Mouse (Mus musculus) hindbrain, embryonic 14.5 days (tissue): ENCODE data around the gene Cd160. TPM values are rescaled to one million over a fixed set of nuclear protein-coding genes. Genes with fewer than 3 reads are reported as not detected.

ENCODE experiments used
- ATAC-seq: fragments of 200-750 bp; cut with Nextera tagmentation; 2 replicates; pipeline ENCODE4 v1.8.0; 2017; ENCODE audit warnings: moderate number of reproducible peaks, mild to moderate bottlenecking, moderate TSS enrichment, moderate library complexity; ENCODE audit not compliant: low FRiP score
- DNase-seq: peaks from one replicate; pipeline ENCODE4 v3.0.0-alpha.2; 2015; ENCODE audit warnings: low spot score
- H3K27ac ChIP-seq: fragments of 300-500 bp; sonication (generic); 2 replicates; pipeline ENCODE4 v1.5.1; 2014; ENCODE audit warnings: mild to moderate bottlenecking, moderate library complexity
- H3K27me3 ChIP-seq: fragments of 300-500 bp; sonication (generic); 2 replicates; pipeline ENCODE4 v1.6.1; 2014; ENCODE audit warnings: mild to moderate bottlenecking, low read length, mixed read lengths; ENCODE audit not compliant: control insufficient read depth, insufficient read depth
- H3K36me3 ChIP-seq: fragments of 300-500 bp; sonication (generic); replicated peaks from 2 replicates; pipeline ENCODE4 v1.6.1; 2014; ENCODE audit not compliant: control insufficient read depth, insufficient read depth
- H3K4me1 ChIP-seq: fragments of 300-500 bp; sonication (generic); replicated peaks from 2 replicates; pipeline ENCODE4 v1.6.1; 2014; ENCODE audit warnings: antibody characterized with exemption, low read length, mixed read lengths; ENCODE audit not compliant: control insufficient read depth, insufficient read depth
- H3K4me2 ChIP-seq: fragments of 300-500 bp; sonication (generic); replicated peaks from 2 replicates; pipeline ENCODE4 v1.6.1; 2014; ENCODE audit warnings: mild to moderate bottlenecking, moderate library complexity
- H3K4me3 ChIP-seq: fragments of 300-500 bp; sonication (generic); replicated peaks from 2 replicates; pipeline ENCODE4 v1.5.1; 2014; ENCODE audit warnings: mild to moderate bottlenecking, low read length
- H3K9ac ChIP-seq: fragments of 300-500 bp; sonication (generic); 2 replicates; pipeline ENCODE4 v1.6.1; 2014
- H3K9me3 ChIP-seq: fragments of 300-500 bp; sonication (generic); 2 replicates; pipeline ENCODE4 v1.6.1; 2016; ENCODE audit warnings: low read length; ENCODE audit not compliant: control insufficient read depth
- WGBS: fragments of 180-500 bp; shearing (Covaris S2); extraction: QIAGEN DNeasy Blood & Tissue Kit; methylation state at CpG from one replicate; pipeline ENCODE4 v1.1.7; 2014; 5-methylcytosine and 5-hydroxymethylcytosine counted together
- polyA plus RNA-seq: library from polyadenylated mRNA; unstranded; fragments of >200 nt; fragmentation: Nextera tagmentation; extraction: Ambion mirVana; gene quantifications from 2 replicates; pipeline ENCODE4 v1.2.1, GENCODE M21; 2014

The Cd160 gene
- 0.27 and 0.35 TPM in 2 replicates for polyA plus RNA-seq

- DNase-seq (no peak), ATAC-seq (no peak)
- 86% methylated on average over 1 of the region's 1 CpGs for WGBS
- Histone ChIP-seq H3K27me3 (no peaks in the 10 kb centered on the region), H3K36me3 (no peaks in the 10 kb centered on the region), H3K4me3 (no peak within 1 kb of the TSS), H3K4me1 (no peaks in the 10 kb centered on the region), H3K9ac (no peak within 1 kb of the TSS), H3K27ac (no peak within 1 kb of the TSS), H3K4me2 (no peak within 1 kb of the TSS), H3K9me3 (no peaks in the 10 kb centered on the region)
Measured at GRCm38 (mm10) chr3:96828984-96829383, at the start of gene Cd160, which contains the start of gene Pdzk1. Gene Cd160, minus strand, starts transcription at chr3:96829351. Gene Pdzk1, plus strand, starts transcription at chr3:96829284.

GRCm38 (mm10) chr3:96874808-96875571 lies 45.8 kb upstream of the Cd160 start:
- DNase-seq = no peak

GRCm38 (mm10) chr3:96872501-96872900 lies 43.4 kb upstream of the Cd160 start:
- H3K9ac ChIP-seq = no peak overlapping the region
- H3K27ac ChIP-seq = no peak overlapping the region
- H3K4me1 ChIP-seq = no peaks in the 10 kb centered on the region
- H3K36me3 ChIP-seq = peaks cover 94% of the 10 kb centered on the region
- no peak overlapping the region for H3K4me3 ChIP-seq
- DNase-seq (no peak), ATAC-seq (no peak)
- no peak overlapping the region for H3K4me2 ChIP-seq
- no peaks in the 10 kb centered on the region for H3K9me3 ChIP-seq
- H3K27me3 ChIP-seq = no peaks in the 10 kb centered on the region
- 96% methylated on average over 8 of the region's 8 CpGs for WGBS

More at GRCm38 (mm10) chr3:96874808-96875571, 45.8 kb upstream of the Cd160 start:
- Histone ChIP-seq H3K36me3 (peaks cover 87% of the 10 kb centered on the region), H3K9me3 (no peaks in the 10 kb centered on the region), H3K27ac (no peak overlapping the region), H3K4me3 (no peak overlapping the region), H3K27me3 (no peaks in the 10 kb centered on the region), H3K4me1 (no peaks in the 10 kb centered on the region), H3K4me2 (no peak overlapping the region), H3K9ac (no peak overlapping the region)
- no peak for ATAC-seq
- 90% methylated on average over 7 of the region's 7 CpGs for WGBS

- no peak for DNase-seq
- no peak overlapping the region for H3K4me3 ChIP-seq
- peaks cover 82% of the 10 kb centered on the region for H3K36me3 ChIP-seq
- no peak for ATAC-seq
- no peaks in the 10 kb centered on the region for H3K9me3 ChIP-seq
- H3K9ac ChIP-seq = no peak overlapping the region
- no peaks in the 10 kb centered on the region for H3K4me1 ChIP-seq
- H3K4me2 ChIP-seq = no peak overlapping the region
- WGBS = 93% methylated on average over 8 of the region's 8 CpGs
- H3K27ac ChIP-seq = no peak overlapping the region
- no peaks in the 10 kb centered on the region for H3K27me3 ChIP-seq
Measured at GRCm38 (mm10) chr3:96871070-96871469, 41.9 kb upstream of the Cd160 start.

GRCm38 (mm10) chr3:96870270-96870669 lies 41.1 kb upstream of the Cd160 start:
- no peaks in the 10 kb centered on the region for H3K27me3 ChIP-seq
- H3K36me3 ChIP-seq = peaks cover 74% of the 10 kb centered on the region
- no peak overlapping the region for H3K9ac ChIP-seq
- no peak overlapping the region for H3K4me2 ChIP-seq
- H3K27ac ChIP-seq = no peak overlapping the region
- H3K4me1 ChIP-seq = no peaks in the 10 kb centered on the region
- H3K9me3 ChIP-seq = no peaks in the 10 kb centered on the region
- DNase-seq (no peak), ATAC-seq (no peak)
- no peak overlapping the region for H3K4me3 ChIP-seq
- WGBS = 100% methylated on average over 2 of the region's 2 CpGs

GRCm38 (mm10) chr3:96869091-96869490 lies 39.9 kb upstream of the Cd160 start:
- WGBS = 93% methylated on average over 7 of the region's 7 CpGs
- Histone ChIP-seq H3K4me2 (no peak overlapping the region), H3K9me3 (no peaks in the 10 kb centered on the region), H3K4me1 (no peaks in the 10 kb centered on the region), H3K36me3 (peaks cover 63% of the 10 kb centered on the region), H3K27ac (no peak overlapping the region), H3K27me3 (no peaks in the 10 kb centered on the region), H3K9ac (no peak overlapping the region), H3K4me3 (no peak overlapping the region)
- DNase-seq (no peak), ATAC-seq (no peak)

GRCm38 (mm10) chr3:96868566-96868965 lies 39.4 kb upstream of the Cd160 start:
- H3K9ac ChIP-seq = no peak overlapping the region
- no peak overlapping the region for H3K4me3 ChIP-seq
- no peaks in the 10 kb centered on the region for H3K4me1 ChIP-seq
- H3K4me2 ChIP-seq = no peak overlapping the region
- 94% methylated on average over 8 of the region's 8 CpGs for WGBS
- no peak overlapping the region for H3K27ac ChIP-seq
- ATAC-seq (no peak), DNase-seq (no peak)
- H3K36me3 ChIP-seq = peaks cover 59% of the 10 kb centered on the region
- H3K9me3 ChIP-seq = no peaks in the 10 kb centered on the region
- no peaks in the 10 kb centered on the region for H3K27me3 ChIP-seq

GRCm38 (mm10) chr3:96867863-96868262 lies 38.7 kb upstream of the Cd160 start:
- H3K4me1 ChIP-seq = no peaks in the 10 kb centered on the region
- peaks cover 52% of the 10 kb centered on the region for H3K36me3 ChIP-seq
- no peaks in the 10 kb centered on the region for H3K9me3 ChIP-seq
- H3K9ac ChIP-seq = no peak overlapping the region
- no peak overlapping the region for H3K4me3 ChIP-seq
- H3K27ac ChIP-seq = no peak overlapping the region
- H3K27me3 ChIP-seq = no peaks in the 10 kb centered on the region
- DNase-seq = no peak
- H3K4me2 ChIP-seq = no peak overlapping the region
- ATAC-seq = no peak
- 92% methylated on average over 3 of the region's 3 CpGs for WGBS

GRCm38 (mm10) chr3:96860498-96860897 lies 31.3 kb upstream of the Cd160 start:
- Histone ChIP-seq H3K27me3 (no peaks in the 10 kb centered on the region), H3K36me3 (no peaks in the 10 kb centered on the region), H3K4me2 (no peak overlapping the region), H3K9me3 (no peaks in the 10 kb centered on the region), H3K4me3 (no peak overlapping the region), H3K4me1 (no peaks in the 10 kb centered on the region), H3K9ac (no peak overlapping the region), H3K27ac (no peak overlapping the region)
- ATAC-seq (no peak), DNase-seq (no peak)
- 96% methylated on average over 5 of the region's 5 CpGs for WGBS
